Mouse (Mus musculus) kidney, embryonic 16.5 days (tissue): ENCODE measurements around the gene Gng12. TPM values are rescaled to one million over a fixed set of nuclear protein-coding genes. Genes with fewer than 3 reads are reported as not detected.
A peak's percentile ranks its signal among the peaks of the same experiment; 100 is the strongest.
"Not testable (repeated sequence)": the region's sequence is repeated elsewhere in the genome, so short reads cannot be mapped to it uniquely, and the experiment has no call there.

ENCODE experiments used
- ATAC-seq: fragments of 200-750 bp; cut with Nextera tagmentation; 2 replicates; pipeline ENCODE4 v1.8.0; 2017; ENCODE audit warnings: moderate TSS enrichment; ENCODE audit not compliant: low FRiP score, low TSS enrichment
- H3K27ac ChIP-seq: fragments of 300-500 bp; sonication (generic); 2 replicates; pipeline ENCODE4 v1.5.1; 2014; ENCODE audit warnings: low read length
- H3K27me3 ChIP-seq: fragments of 300-500 bp; sonication (generic); 2 replicates; pipeline ENCODE4 v1.6.1; 2014; ENCODE audit warnings: low read length, control low read depth, mixed read lengths; ENCODE audit not compliant: insufficient read depth
- H3K36me3 ChIP-seq: fragments of 300-500 bp; sonication (generic); 2 replicates; pipeline ENCODE4 v1.6.1; 2014; ENCODE audit warnings: low read length, control low read depth, mixed read lengths; ENCODE audit not compliant: insufficient read depth
- H3K4me1 ChIP-seq: fragments of 300-500 bp; sonication (generic); 2 replicates; pipeline ENCODE4 v1.6.1; 2014; ENCODE audit warnings: low read length, control low read depth, mixed read lengths; ENCODE audit not compliant: insufficient read depth
- H3K4me2 ChIP-seq: fragments of 300-500 bp; sonication (generic); replicated peaks from 2 replicates; pipeline ENCODE4 v1.6.1; 2014; ENCODE audit warnings: low read depth, low read length
- H3K4me3 ChIP-seq: fragments of 300-500 bp; sonication (generic); 2 replicates; pipeline ENCODE4 v1.5.1; 2014; ENCODE audit warnings: mild to moderate bottlenecking, low read length
- H3K9ac ChIP-seq: fragments of 300-500 bp; sonication (generic); replicated peaks from 2 replicates; pipeline ENCODE4 v1.6.1; 2014; ENCODE audit warnings: low read length
- H3K9me3 ChIP-seq: fragments of 300-500 bp; sonication (generic); 2 replicates; pipeline ENCODE4 v1.6.1; 2016; ENCODE audit warnings: low read length, control low read depth
- WGBS: fragments of 180-500 bp; shearing (Covaris S2); extraction: QIAGEN DNeasy Blood & Tissue Kit; methylation state at CpG from one replicate; pipeline ENCODE4 v1.1.7; 2014; 5-methylcytosine and 5-hydroxymethylcytosine counted together
- polyA plus RNA-seq: library from polyadenylated mRNA; unstranded; fragments of >200 nt; fragmentation: Nextera tagmentation; extraction: Ambion mirVana; gene quantifications from 2 replicates; pipeline ENCODE4 v1.2.1, GENCODE M21; 2015

Gng12 gene
- 111 and 119 TPM in 2 replicates for polyA plus RNA-seq

GRCm38 (mm10) chr6:66896119-66896920 lies at the start of gene Gng12:
Gene Gng12 (plus strand): TSS chr6:66896397.
- H3K4me2 ChIP-seq, result peak within 1 kb of the TSS; percentile 75
- H3K4me3 ChIP-seq, result peak within 1 kb of the TSS; percentile 93
- peak within 1 kb of the TSS; percentile 95 for H3K9ac ChIP-seq

DNA sequence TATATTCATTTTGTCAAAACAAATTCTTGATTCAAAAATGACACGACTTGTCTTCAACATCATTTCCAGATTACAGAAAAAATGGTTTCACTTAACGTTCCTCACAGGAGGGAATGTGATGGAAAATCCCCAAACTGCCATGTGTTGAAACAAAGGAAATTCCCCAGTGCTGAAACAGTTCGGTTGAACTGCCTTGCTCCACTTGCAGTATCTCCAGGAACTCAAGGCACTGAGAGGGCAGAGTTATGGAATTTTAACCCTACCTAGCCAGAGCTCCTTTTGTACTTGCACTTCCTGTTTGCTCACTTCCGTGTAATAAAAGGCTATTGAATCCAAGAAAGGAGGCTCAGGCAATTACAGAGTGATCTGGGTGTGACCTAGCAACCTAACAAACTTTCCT lies 47.3 kb upstream of the Gng12 start:
- ATAC-seq, result no peak
- Histone ChIP-seq H3K4me2 (no peak overlapping the region), H3K27ac (no peak overlapping the region), H3K36me3 (no peaks in the 10 kb centered on the region), H3K4me3 (no peak overlapping the region), H3K9ac (no peak overlapping the region), H3K4me1 (no peaks in the 10 kb centered on the region), H3K9me3 (no peaks in the 10 kb centered on the region), H3K27me3 (no peaks in the 10 kb centered on the region)
- WGBS, result 32% methylated on average over 4 of the region's 4 CpGs

More at GRCm38 (mm10) chr6:66896119-66896920, at the start of gene Gng12:
- Histone ChIP-seq H3K9me3 (no peaks in the 10 kb centered on the region), H3K27ac (peak within 1 kb of the TSS; percentile 79), H3K36me3 (no peaks in the 10 kb centered on the region), H3K27me3 (no peaks in the 10 kb centered on the region), H3K4me1 (peaks cover 11% of the 10 kb centered on the region)
- peak; percentile 96 for ATAC-seq
- WGBS, result under 1% methylated on average over 71 of the region's 98 CpGs

DNA sequence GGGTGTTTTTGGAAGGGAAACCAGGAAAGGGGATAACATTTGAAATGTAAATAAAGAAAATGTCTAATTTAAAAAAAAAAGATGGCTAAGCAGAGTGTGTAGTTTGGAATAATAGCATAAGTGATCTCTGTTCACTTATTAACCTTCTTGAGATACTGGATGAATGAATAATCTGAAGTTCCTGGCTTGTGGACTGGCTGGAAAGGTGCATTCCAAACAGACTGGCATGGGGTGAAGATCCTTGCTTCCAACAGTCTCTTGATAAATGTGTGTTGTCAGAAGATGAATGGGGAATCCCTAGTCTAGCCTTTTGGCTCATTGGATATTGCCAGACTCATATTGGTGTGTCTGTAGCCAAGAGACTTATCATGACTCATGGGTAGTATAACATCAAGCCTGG lies 40.0 kb upstream of the Gng12 start:
- no peak overlapping the region for H3K9ac ChIP-seq
- no peak overlapping the region for H3K27ac ChIP-seq
- no peaks in the 10 kb centered on the region for H3K4me1 ChIP-seq
- H3K27me3 ChIP-seq, result no peaks in the 10 kb centered on the region
- ATAC-seq, result no peak
- H3K36me3 ChIP-seq, result no peaks in the 10 kb centered on the region
- no peaks in the 10 kb centered on the region for H3K9me3 ChIP-seq
- H3K4me3 ChIP-seq, result no peak overlapping the region
- no peak overlapping the region for H3K4me2 ChIP-seq

DNA sequence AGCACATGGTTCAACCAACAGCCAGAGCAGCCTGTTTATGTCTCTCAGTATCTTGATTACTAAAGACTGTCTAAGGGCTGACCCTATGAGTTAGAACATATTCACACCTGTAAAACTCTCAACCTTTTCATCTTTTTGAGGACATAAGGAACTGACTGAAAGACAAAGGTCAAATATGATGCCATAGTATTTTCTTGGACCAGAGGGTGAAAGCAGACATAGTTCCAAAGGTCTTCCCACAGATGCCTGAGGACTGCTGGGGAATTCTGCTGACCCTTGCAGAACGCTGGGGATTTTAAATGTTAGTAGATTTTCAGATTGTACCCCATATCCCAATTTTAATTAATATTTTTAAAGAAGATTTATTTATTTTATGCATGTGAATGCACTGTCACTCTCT lies 37.8 kb upstream of the Gng12 start:
- no peak overlapping the region for H3K4me3 ChIP-seq
- no peak overlapping the region for H3K4me2 ChIP-seq
- H3K9ac ChIP-seq, result no peak overlapping the region
- no peaks in the 10 kb centered on the region for H3K4me1 ChIP-seq
- ATAC-seq, result no peak
- WGBS, result 79% methylated on average over 1 of the region's 1 CpGs
- no peaks in the 10 kb centered on the region for H3K9me3 ChIP-seq
- no peaks in the 10 kb centered on the region for H3K27me3 ChIP-seq
- H3K36me3 ChIP-seq, result no peaks in the 10 kb centered on the region
- H3K27ac ChIP-seq, result no peak overlapping the region

DNA sequence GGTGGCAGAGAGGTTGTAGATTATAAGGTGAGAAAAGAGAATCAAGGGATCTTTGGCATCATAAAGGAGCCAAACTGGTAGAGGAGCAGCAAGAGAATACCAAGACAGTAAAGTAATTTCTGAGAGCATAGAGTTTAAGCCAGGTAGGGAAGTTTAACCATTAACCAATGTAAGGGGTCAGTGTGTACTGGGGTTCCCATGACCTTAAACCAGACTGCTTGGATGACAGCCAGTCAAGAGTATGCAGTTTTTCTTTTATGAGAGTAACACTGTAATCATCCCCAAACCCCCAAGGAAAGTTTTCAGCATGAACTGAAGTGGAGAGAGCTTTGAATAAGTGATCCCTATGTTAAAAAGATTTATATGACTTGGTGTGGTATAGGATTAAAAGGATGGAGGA lies 36.8 kb upstream of the Gng12 start:
- H3K4me3 ChIP-seq, result no peak overlapping the region
- no peaks in the 10 kb centered on the region for H3K36me3 ChIP-seq
- no peak overlapping the region for H3K4me2 ChIP-seq
- ATAC-seq, result no peak
- H3K9ac ChIP-seq, result no peak overlapping the region
- H3K27ac ChIP-seq, result no peak overlapping the region
- no peaks in the 10 kb centered on the region for H3K4me1 ChIP-seq
- H3K27me3 ChIP-seq, result no peaks in the 10 kb centered on the region
- H3K9me3 ChIP-seq, result no peaks in the 10 kb centered on the region

DNA sequence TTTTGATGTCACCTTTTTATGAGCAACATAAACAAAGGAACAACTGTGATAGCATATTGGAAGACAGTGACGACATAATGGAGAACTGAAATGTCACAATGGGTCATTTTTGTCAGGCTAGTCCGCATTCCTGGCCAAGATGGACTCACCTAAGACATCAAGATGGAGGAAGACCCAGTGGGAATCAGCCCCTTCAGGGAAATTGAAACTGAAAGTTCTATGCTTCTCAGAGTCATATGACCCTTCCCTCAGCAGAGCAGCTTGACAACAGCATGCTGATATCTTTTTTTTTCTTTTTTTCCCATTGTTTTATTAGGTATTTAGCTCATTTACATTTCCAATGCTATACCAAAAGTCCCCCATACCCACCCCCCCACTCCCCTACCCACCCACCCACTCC lies 31.7 kb upstream of the Gng12 start:
- no peak overlapping the region for H3K9ac ChIP-seq
- H3K4me1 ChIP-seq, result no peaks in the 10 kb centered on the region
- no peak overlapping the region for H3K4me2 ChIP-seq
- H3K4me3 ChIP-seq, result no peak overlapping the region
- no peak overlapping the region for H3K27ac ChIP-seq
- H3K36me3 ChIP-seq, result no peaks in the 10 kb centered on the region
- no peaks in the 10 kb centered on the region for H3K27me3 ChIP-seq
- no peak for ATAC-seq
- WGBS, result 71% methylated on average over 2 of the region's 2 CpGs
- H3K9me3 ChIP-seq, result no peaks in the 10 kb centered on the region

DNA sequence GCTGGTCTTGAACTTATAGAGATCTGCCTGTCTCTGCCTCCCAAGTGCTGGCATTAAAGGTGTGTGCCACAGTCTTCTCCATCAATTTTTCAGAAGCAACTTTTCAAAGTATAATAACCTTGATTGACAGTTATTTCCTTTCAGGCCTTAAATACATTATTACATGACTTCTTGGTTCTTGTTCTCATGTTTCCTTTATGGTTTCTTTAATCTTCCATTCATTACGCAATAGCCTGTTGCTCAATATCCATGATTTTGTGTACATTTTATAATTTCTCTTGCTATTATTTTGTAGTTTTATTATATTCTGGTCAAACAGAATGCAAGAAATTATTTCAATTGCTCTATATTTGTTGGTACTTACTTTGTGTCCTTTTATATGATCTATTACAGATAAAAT lies 29.9 kb upstream of the Gng12 start:
- 94% methylated on average over 1 of the region's 1 CpGs for WGBS
- H3K27me3 ChIP-seq, result no peaks in the 10 kb centered on the region
- no peak overlapping the region for H3K4me2 ChIP-seq
- H3K4me3 ChIP-seq, result no peak overlapping the region
- H3K36me3 ChIP-seq, result no peaks in the 10 kb centered on the region
- no peaks in the 10 kb centered on the region for H3K4me1 ChIP-seq
- no peaks in the 10 kb centered on the region for H3K9me3 ChIP-seq
- H3K9ac ChIP-seq, result no peak overlapping the region
- H3K27ac ChIP-seq, result no peak overlapping the region
- no peak for ATAC-seq

- H3K27me3 ChIP-seq, ATAC-seq, H3K4me1 ChIP-seq, H3K36me3 ChIP-seq, H3K27ac ChIP-seq, H3K9ac ChIP-seq, H3K4me2 ChIP-seq, H3K9me3 ChIP-seq, H3K4me3 ChIP-seq: not testable (repeated sequence)
- 96% methylated on average over 10 of the region's 13 CpGs for WGBS
These were observed 19.1 kb upstream of the Gng12 start for GRCm38 (mm10) chr6:66877048-66877447.

GRCm38 (mm10) chr6:66890349-66891158 lies 5.6 kb upstream of the Gng12 start:
- Histone ChIP-seq H3K36me3 (no peaks in the 10 kb centered on the region), H3K27ac (no peak overlapping the region), H3K4me3 (no peak overlapping the region), H3K9ac (no peak overlapping the region), H3K4me1 (no peaks in the 10 kb centered on the region; the same call in 1 of the 2 replicates), H3K4me2 (no peak overlapping the region), H3K9me3 (no peaks in the 10 kb centered on the region), H3K27me3 (no peaks in the 10 kb centered on the region)
- 89% methylated on average over 3 of the region's 3 CpGs for WGBS
- no peak for ATAC-seq

DNA sequence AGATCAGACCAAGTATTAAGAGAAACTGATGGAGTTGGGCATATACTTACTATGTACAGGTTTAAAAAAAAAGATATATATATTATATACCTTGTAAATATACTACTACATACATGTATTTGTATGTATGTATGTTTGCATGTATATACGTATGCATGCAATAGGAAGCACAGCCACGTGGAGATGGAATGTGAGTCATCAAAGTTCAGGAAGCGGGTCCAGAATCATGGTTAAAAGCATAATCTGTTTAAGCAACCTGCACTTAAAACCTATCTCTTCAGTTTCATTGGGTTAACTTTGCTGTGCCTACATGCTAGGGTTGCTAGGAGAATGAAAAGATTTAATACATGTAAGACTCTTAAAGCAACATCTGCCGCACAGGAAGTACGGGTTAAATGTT lies 2.2 kb upstream of the Gng12 start:
- no peaks in the 10 kb centered on the region for H3K27me3 ChIP-seq
- no peak overlapping the region for H3K4me3 ChIP-seq
- H3K4me1 ChIP-seq, result peaks cover 11% of the 10 kb centered on the region
- H3K4me2 ChIP-seq, result no peak overlapping the region
- no peak overlapping the region for H3K9ac ChIP-seq
- H3K36me3 ChIP-seq, result no peaks in the 10 kb centered on the region
- WGBS, result 79% methylated on average over 5 of the region's 5 CpGs
- no peak for ATAC-seq
- H3K9me3 ChIP-seq, result no peaks in the 10 kb centered on the region
- no peak overlapping the region for H3K27ac ChIP-seq
